Mouse (Mus musculus): ENCODE results near the gene Dnase1l2.
A peak's percentile ranks its signal among the peaks of the same experiment; 100 is the strongest.

The Dnase1l2 gene

DNA sequence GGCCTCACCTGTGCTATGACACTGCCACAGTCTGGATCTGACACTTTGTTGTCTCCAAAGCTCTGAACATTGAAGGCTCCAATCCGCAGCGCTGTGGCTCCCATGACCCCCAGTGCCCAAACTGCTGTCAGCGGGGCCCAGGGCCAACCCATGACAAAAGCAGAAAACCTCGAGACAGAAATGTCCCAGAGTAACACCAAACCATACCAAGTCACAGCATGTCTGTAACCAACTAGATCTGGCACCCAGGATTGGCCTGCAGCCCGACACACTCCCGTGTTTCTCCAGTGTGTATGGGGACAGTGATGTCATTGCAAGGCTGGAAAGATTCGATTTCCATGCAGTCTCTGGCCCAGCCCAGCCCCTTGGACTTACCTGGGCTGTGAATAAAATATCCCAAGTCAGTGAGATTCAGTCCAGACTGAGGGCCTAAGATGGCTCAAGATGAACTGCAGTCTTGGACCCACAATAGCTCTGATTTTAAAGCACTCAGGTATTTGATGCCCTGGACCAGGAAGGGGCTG, at the start of gene Dnase1l2:
TSS of gene Dnase1l2 (minus strand) at position 474 of the 524 bp plus-strand sequence.
- DNase-seq (ENCODE audit: extremely low read depth, insufficient read length, low spot score), result no peak

GRCm38 (mm10) chr17:24490399-24490798, 47.5 kb upstream of the Dnase1l2 start:
- no peak for DNase-seq (ENCODE audit: extremely low read depth, insufficient read length, low spot score)

DNA sequence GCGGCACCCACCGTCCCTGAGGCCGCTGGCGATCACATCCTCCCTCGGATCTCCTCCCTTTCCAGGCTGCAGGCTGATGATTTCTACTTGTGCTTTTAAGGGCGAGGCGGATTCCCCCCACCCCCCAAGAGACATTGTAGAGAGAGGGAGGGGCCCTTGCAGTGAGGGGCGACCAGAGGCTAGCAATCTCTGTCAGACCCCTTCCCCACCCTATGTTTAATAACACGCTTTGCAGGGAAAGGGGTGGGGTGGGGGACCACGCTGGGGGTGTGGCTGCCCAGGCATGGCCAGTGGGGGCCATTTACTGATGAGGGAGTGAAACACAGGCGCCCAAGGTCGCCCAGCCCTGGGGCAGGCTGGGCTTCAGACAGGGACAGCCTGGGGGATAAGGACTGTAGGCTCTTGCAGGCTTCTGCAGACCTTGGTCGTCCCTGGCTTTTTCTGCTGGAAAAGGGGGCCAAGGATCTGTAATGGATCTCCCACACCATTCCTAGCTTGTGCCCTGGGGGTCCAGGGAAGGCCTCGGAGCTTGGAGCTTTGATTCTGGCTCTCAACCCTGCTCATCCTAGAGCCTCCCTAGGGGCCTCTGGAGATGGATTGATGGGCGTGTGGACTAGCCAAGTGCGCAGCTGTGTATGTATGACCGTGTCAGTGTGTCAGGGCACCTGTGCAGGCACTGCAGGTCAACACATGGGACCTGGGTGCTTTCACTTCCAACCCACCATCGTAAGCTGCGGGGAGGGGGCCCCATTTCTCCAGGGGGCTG, 46.5 kb upstream of the Dnase1l2 start:
- DNase-seq (ENCODE audit: extremely low read depth, insufficient read length, low spot score), result no peak

DNA sequence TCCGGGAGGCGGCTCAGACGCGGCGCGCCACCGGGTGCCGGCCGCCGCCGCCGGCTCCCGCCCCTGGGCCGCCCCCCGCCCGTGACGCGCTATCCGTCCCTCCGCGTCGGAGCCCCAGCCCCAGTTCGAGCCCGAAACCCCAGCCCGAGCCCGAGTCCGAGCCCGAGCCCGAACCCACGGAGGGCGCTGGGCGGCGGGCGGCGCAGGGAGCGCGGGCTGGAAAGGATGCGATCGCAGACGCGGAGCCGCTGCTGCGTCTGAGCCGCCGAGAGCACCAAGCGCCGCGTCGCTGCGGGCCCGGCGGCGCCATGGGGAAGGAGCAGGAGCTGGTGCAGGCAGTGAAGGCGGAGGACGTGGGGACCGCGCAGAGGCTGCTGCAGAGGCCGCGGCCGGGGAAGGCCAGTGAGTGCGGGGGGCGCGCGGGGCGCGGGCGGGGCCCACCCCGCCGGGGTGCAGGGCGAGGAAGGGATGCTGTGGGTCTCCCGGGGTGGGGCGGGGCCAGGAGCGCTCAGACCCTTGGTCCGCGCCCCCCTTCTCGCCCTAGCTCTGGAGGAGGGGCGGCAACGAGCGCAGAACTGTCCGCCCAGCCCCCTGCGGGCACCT, 45.9 kb upstream of the Dnase1l2 start:
- DNase-seq (ENCODE audit: extremely low read depth, insufficient read length, low spot score), result no peak

GRCm38 (mm10) chr17:24488186-24488661, 45.3 kb upstream of the Dnase1l2 start, which contains the start of gene Caskin1:
Caskin1 (plus strand) TSS chr17:24488601.
- no peak for DNase-seq (ENCODE audit: extremely low read depth, insufficient read length, low spot score)

GRCm38 (mm10) chr17:24485090-24485860, 42.4 kb upstream of the Dnase1l2 start:
- DNase-seq (ENCODE audit: extremely low read depth, insufficient read length, low spot score), result no peak

- no peak for DNase-seq (ENCODE audit: extremely low read depth, insufficient read length, low spot score)
Measured at GRCm38 (mm10) chr17:24483495-24483894, 40.6 kb upstream of the Dnase1l2 start.

- no peak for DNase-seq (ENCODE audit: extremely low read depth, insufficient read length, low spot score)
Measured at GRCm38 (mm10) chr17:24481027-24481815, 38.3 kb upstream of the Dnase1l2 start.

- no peak for DNase-seq (ENCODE audit: extremely low read depth, insufficient read length, low spot score)
Measured at GRCm38 (mm10) chr17:24480201-24480826, 37.4 kb upstream of the Dnase1l2 start.

DNA sequence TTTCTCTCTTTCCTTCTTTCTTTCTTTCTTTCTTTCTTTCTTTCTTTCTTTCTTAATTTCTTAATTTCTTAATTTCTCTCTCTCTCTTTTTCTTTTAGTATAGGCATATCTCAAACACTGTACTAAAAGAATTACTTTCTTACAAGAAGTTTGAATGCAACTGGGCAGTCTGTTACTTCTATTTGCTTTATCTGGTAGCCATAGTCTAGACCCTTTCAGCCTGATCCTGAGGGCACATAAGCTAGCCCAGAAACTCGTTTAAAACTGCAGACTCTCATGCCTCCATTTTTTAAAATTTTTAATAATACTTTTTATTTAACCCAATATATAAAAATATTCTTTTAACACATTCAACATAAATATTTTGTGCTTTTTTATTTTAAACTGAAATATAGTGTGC, 36.5 kb upstream of the Dnase1l2 start:
- no peak for DNase-seq (ENCODE audit: extremely low read depth, insufficient read length, low spot score)

DNA sequence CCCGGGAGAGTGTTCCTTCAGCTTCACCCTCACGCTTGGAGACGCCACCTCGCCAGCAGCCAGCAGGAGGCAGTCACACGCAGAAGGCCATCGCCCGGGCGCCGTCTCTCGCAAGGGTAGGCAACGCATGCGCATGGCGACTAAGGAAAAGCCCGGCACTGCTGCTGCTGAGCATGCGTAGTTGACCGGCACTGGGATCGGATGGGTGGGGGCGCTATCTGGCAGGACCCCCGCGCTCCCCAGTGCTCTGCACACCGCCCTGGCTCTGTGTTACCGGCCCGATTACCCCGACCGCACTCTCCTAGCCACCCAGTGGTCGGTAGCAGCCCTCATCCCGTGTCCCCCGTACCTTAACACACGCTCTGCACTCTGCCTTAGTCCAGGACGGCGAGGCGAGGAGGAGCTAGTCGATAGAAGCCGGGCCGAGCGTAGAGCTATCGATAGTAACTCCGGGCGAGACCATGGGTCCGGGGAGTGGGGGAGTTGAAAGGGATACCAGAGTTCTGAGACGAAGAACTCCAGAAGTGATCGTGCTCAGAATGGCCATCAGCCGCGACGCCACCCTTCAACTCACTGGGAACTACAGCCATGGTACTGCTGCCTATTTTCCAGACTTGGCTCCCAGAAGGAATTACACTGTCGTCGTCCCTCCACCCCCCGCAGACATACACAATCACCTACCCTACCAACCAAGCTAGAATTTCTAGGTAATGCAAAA, 35.9 kb upstream of the Dnase1l2 start, which contains the start of gene Mlst8:
TSS of gene Mlst8 (minus strand) at position 416 of the 718 bp plus-strand sequence.
- DNase-seq (ENCODE audit: extremely low read depth, insufficient read length, low spot score), result peak; percentile 97

- no peak for DNase-seq (ENCODE audit: extremely low read depth, insufficient read length, low spot score)
Measured at GRCm38 (mm10) chr17:24477985-24478600, 35.2 kb upstream of the Dnase1l2 start.

- DNase-seq (ENCODE audit: extremely low read depth, insufficient read length, low spot score), result no peak
Measured at GRCm38 (mm10) chr17:24477053-24477984, 34.4 kb upstream of the Dnase1l2 start.

GRCm38 (mm10) chr17:24476022-24476776, 33.3 kb upstream of the Dnase1l2 start:
- DNase-seq (ENCODE audit: extremely low read depth, insufficient read length, low spot score), result no peak

DNA sequence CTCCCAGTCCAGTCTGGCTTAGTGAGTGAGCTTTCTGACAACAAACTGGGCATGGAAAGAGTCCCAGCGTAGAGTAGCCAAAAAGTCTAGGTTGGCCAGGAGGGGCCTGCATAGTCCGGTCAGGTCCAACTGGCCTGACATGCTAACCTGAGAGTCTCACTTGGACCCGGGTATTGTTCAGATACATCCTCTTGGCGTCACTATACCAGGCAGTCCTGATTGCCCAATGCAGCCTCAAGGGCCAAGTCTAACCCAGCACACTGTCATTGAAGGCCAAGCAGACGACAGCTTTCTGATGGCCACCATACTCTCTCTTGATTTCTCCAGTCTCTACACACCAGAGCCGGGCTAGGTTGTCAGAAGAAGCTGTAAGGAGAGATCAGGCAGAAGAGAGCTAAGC, 32.7 kb upstream of the Dnase1l2 start:
- DNase-seq (ENCODE audit: extremely low read depth, insufficient read length, low spot score), result no peak

DNA sequence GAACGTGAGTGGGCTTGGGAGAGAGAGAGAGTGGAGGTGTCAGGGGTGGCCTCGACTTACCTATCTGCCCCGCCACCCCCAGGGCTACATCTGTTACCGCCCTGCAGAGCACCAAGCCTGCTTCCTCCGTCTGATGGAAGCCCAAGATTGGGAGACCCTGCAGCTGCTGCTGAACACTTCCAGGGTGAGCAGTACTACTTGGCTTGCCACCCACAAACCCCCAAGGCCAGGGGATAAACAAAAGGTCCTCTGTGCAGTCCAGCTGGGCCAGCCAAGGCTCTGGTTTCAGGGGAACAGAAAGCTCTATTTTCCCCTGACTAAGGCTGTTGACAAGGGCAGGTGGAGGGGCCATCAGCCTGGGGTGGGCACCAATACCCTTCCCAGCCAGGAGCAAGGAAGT, 31.7 kb upstream of the Dnase1l2 start:
- DNase-seq (ENCODE audit: extremely low read depth, insufficient read length, low spot score), result no peak

All from 3134 (cell line).